Mouse (Mus musculus): Measurements from ENCODE around the gene Cacna1e. TPM values are rescaled to one million over a fixed set of nuclear protein-coding genes. Genes with fewer than 3 reads are reported as not detected.

Cacna1e gene
- total and polyA plus RNA-seq, 2 experiments from 2014 or later: 8.0 to 58.2 TPM

- ATAC-seq (no peak), DNase-seq (ENCODE audit: low spot score) (no peak)
- Histone ChIP-seq H3K4me2 (ENCODE audit: low read depth, low read length) (no peak overlapping the region), H3K9me3 (ENCODE audit: low read length) (no peaks in the 10 kb centered on the region), H3K27me3 (ENCODE audit: insufficient read depth, low read length) (no peaks in the 10 kb centered on the region), H3K4me3 (ENCODE audit: low read length) (no peak overlapping the region), H3K9ac (replicated peaks; ENCODE audit: low read length) (no peak overlapping the region), H3K36me3 (ENCODE audit: insufficient read depth, low read length) (no peaks in the 10 kb centered on the region), H3K27ac (no peak overlapping the region), H3K4me1 (ENCODE audit: insufficient read depth, low read length) (peaks cover 4% of the 10 kb centered on the region; the same call in 1 of the 2 replicates)
- WGBS: 79% methylated on average over 3 of the region's 3 CpGs
- no peak for TF ChIP-seq CTCF (IDR thresholded peaks at IDR 0.05; ENCODE audit: low read depth)
These were observed 61.2 kb downstream of the Cacna1e start for GRCm38 (mm10) chr1:154823098-154823497.

DNA sequence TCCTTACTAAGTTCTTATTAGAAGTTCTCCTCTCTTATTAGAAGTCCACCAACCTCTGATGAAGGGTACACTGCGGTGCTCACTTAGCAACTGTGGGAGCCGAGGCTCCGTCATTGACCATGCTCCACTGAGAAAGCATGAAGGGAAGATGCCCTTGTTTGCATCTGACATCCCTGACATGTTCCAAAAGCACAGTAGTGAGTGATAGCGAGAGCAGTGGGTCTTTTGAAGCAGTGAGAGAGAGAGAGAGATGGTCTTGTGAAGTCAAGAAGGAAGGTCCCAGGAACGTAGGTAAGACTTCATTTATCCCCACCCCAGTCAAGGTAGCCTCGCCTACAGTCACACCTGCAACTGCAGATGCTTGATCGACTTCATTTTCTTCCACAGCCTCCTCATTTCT is 63.9 kb downstream of the Cacna1e start:
- WGBS: 90% methylated on average over 7 of the region's 7 CpGs
- no peaks in the 10 kb centered on the region for H3K36me3 ChIP-seq (ENCODE audit: insufficient read depth, low read length)
- H3K9ac ChIP-seq (replicated peaks; ENCODE audit: low read length): no peak overlapping the region

GRCm38 (mm10) chr1:154819960-154820359 is 64.3 kb downstream of the Cacna1e start:
- Histone ChIP-seq H3K9ac (replicated peaks; ENCODE audit: low read length) (no peak overlapping the region), H3K36me3 (ENCODE audit: insufficient read depth, low read length) (no peaks in the 10 kb centered on the region), H3K4me2 (ENCODE audit: low read depth, low read length) (no peak overlapping the region), H3K4me1 (ENCODE audit: insufficient read depth, low read length) (peaks cover 4% of the 10 kb centered on the region; the same call in 1 of the 2 replicates), H3K4me3 (ENCODE audit: low read length) (no peak overlapping the region), H3K27me3 (ENCODE audit: insufficient read depth, low read length) (no peaks in the 10 kb centered on the region), H3K27ac (no peak overlapping the region), H3K9me3 (ENCODE audit: low read length) (no peaks in the 10 kb centered on the region)
- no peak for ATAC-seq
- DNase-seq (ENCODE audit: low spot score): no peak
- 49% methylated on average over 2 of the region's 2 CpGs for WGBS
- TF ChIP-seq CTCF (IDR thresholded peaks at IDR 0.05; ENCODE audit: low read depth): no peak

More for the DNA sequence above, 63.9 kb downstream of the Cacna1e start:
- no peak overlapping the region for H3K27ac ChIP-seq
- H3K9me3 ChIP-seq (ENCODE audit: low read length): no peaks in the 10 kb centered on the region
- no peak overlapping the region for H3K4me2 ChIP-seq (ENCODE audit: low read depth, low read length)
- ATAC-seq: no peak
- no peak overlapping the region for H3K4me3 ChIP-seq (ENCODE audit: low read length)
- no peak for TF ChIP-seq CTCF (IDR thresholded peaks at IDR 0.05; ENCODE audit: low read depth)
- no peaks in the 10 kb centered on the region for H3K27me3 ChIP-seq (ENCODE audit: insufficient read depth, low read length)
- peaks cover 4% of the 10 kb centered on the region; the same call in 1 of the 2 replicates for H3K4me1 ChIP-seq (ENCODE audit: insufficient read depth, low read length)
- DNase-seq (ENCODE audit: low spot score): no peak

- Histone ChIP-seq H3K9ac (replicated peaks; ENCODE audit: low read length) (no peak overlapping the region), H3K27me3 (ENCODE audit: insufficient read depth, low read length) (no peaks in the 10 kb centered on the region), H3K4me2 (ENCODE audit: low read depth, low read length) (no peak overlapping the region), H3K27ac (no peak overlapping the region), H3K4me1 (ENCODE audit: insufficient read depth, low read length) (0 out of 2 replicates have a peak, but pooled peaks cover 4% of the 10 kb centered on the region), H3K36me3 (ENCODE audit: insufficient read depth, low read length) (no peaks in the 10 kb centered on the region), H3K4me3 (ENCODE audit: low read length) (no peak overlapping the region), H3K9me3 (ENCODE audit: low read length) (no peaks in the 10 kb centered on the region)
- no peak for DNase-seq (ENCODE audit: low spot score)
- ATAC-seq: no peak
- no peak for TF ChIP-seq CTCF (IDR thresholded peaks at IDR 0.05; ENCODE audit: low read depth)
- WGBS: 43% methylated on average over 1 of the region's 1 CpGs
These were observed 65.6 kb downstream of the Cacna1e start for GRCm38 (mm10) chr1:154818742-154819141.

- Histone ChIP-seq H3K4me3 (ENCODE audit: low read length) (no peak overlapping the region), H3K27ac (peak overlapping the region; percentile 51; the same call in 1 of the 2 replicates), H3K9me3 (ENCODE audit: low read length) (no peaks in the 10 kb centered on the region), H3K4me2 (ENCODE audit: low read depth, low read length) (no peak overlapping the region), H3K27me3 (ENCODE audit: insufficient read depth, low read length) (no peaks in the 10 kb centered on the region), H3K36me3 (ENCODE audit: insufficient read depth, low read length) (no peaks in the 10 kb centered on the region), H3K4me1 (ENCODE audit: insufficient read depth, low read length) (0 out of 2 replicates have a peak, but pooled peaks cover 3% of the 10 kb centered on the region), H3K9ac (replicated peaks; ENCODE audit: low read length) (no peak overlapping the region)
- no peak for TF ChIP-seq CTCF (IDR thresholded peaks at IDR 0.05; ENCODE audit: low read depth)
- WGBS: 59% methylated on average over 6 of the region's 6 CpGs
- peak; percentile 84 for ATAC-seq
- DNase-seq (ENCODE audit: low spot score): peak; percentile 65
These were observed 67.5 kb downstream of the Cacna1e start for GRCm38 (mm10) chr1:154816836-154817235.

DNA sequence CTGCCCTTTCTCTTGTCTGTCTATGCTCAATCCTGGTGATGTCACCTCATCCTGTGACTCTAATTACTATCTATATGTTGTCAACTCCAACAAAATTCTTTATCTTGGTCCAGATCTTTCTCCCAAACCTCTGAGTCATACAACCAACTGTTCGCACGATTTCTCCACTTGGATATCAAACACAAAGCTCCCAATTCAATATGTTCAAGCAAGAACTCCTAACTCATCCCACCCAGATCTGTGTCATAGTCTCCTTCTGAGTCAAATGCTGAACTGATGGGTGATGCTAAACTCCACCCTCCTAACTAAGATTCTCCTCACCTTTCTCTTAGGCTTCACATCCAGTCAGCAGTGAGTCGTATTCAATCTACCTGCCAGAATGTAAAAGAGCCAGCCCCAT is 68.0 kb downstream of the Cacna1e start:
- DNase-seq (ENCODE audit: low spot score) (no peak), ATAC-seq (no peak)
- Histone ChIP-seq H3K4me3 (ENCODE audit: low read length) (no peak overlapping the region), H3K4me1 (ENCODE audit: insufficient read depth, low read length) (no peaks in the 10 kb centered on the region), H3K27ac (0 out of 2 replicates have a peak overlapping the region, but pooled peaks have one; percentile 51), H3K9ac (replicated peaks; ENCODE audit: low read length) (no peak overlapping the region), H3K9me3 (ENCODE audit: low read length) (no peaks in the 10 kb centered on the region), H3K4me2 (ENCODE audit: low read depth, low read length) (no peak overlapping the region), H3K27me3 (ENCODE audit: insufficient read depth, low read length) (no peaks in the 10 kb centered on the region), H3K36me3 (ENCODE audit: insufficient read depth, low read length) (no peaks in the 10 kb centered on the region)
- no peak for TF ChIP-seq CTCF (IDR thresholded peaks at IDR 0.05; ENCODE audit: low read depth)
- WGBS: 92% methylated on average over 3 of the region's 3 CpGs

DNA sequence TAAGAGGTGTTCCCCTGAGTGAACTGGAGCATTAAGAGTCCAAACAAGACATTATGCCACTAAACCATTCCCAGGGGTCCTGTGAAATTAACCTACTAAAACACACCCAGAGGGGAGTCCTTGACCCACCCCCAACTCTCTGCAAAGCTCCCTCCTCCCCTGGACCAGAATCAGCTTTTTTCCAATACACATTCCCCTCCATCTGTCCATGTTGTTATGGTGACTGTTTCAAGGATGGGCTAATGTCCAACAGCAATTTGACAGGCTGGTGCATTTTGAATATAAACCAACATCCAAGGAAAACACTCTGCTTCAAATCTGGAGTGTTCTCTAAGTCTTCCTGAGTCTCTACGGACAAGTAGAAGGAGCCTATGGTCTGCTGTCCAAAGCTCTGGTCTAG is 78.6 kb downstream of the Cacna1e start:
- Histone ChIP-seq H3K27me3 (ENCODE audit: insufficient read depth, low read length) (no peaks in the 10 kb centered on the region), H3K27ac (peak overlapping the region; percentile 58; the same call in 1 of the 2 replicates), H3K4me1 (ENCODE audit: insufficient read depth, low read length) (0 out of 2 replicates have a peak, but pooled peaks cover 6% of the 10 kb centered on the region), H3K9ac (replicated peaks; ENCODE audit: low read length) (no peak overlapping the region), H3K4me3 (ENCODE audit: low read length) (no peak overlapping the region), H3K9me3 (ENCODE audit: low read length) (no peaks in the 10 kb centered on the region), H3K36me3 (ENCODE audit: insufficient read depth, low read length) (no peaks in the 10 kb centered on the region), H3K4me2 (ENCODE audit: low read depth, low read length) (no peak overlapping the region)
- ATAC-seq: peak; percentile 80; the same call in 1 of the 2 replicates
- no peak for TF ChIP-seq CTCF (IDR thresholded peaks at IDR 0.05; ENCODE audit: low read depth)
- DNase-seq (ENCODE audit: low spot score): peak; percentile 75
- 40% methylated on average over 1 of the region's 1 CpGs for WGBS

Data from hindbrain, postnatal 0 days (tissue).